Mouse (Mus musculus): ENCODE data around the gene Brms1l.
"Not testable (repeated sequence)": the region's sequence is repeated elsewhere in the genome, so short reads cannot be mapped to it uniquely, and the experiment has no call there.

Brms1l gene

GRCm38 (mm10) chr12:55836199-55836951 lies at the start of gene Brms1l:
Gene Brms1l (plus strand): TSS chr12:55836324.
- DNase-seq = peak; percentile 96 to 99

DNA sequence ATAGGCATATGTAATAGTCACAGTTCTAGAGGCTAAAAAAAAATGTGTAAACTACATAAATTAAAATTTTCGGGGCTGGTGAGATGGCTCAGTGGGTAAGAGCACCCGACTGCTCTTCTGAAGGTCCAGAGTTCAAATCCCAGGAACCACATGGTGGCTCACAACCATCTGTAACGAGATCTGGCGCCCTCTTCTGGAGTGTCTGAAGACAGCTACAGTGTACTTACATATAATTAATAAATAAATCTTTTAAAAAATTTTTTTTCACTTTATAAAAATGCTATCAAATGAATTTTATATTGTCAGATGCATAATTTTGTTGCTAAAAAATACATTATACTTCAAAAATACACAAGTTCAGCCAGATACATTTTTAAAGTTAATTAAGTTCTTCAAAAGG lies 41.6 kb upstream of the Brms1l start:
- DNase-seq = not testable (repeated sequence)

GRCm38 (mm10) chr12:55797103-55797502 lies 39.0 kb upstream of the Brms1l start:
- no peak for DNase-seq

- DNase-seq = no peak
Measured at GRCm38 (mm10) chr12:55798745-55799144, 37.4 kb upstream of the Brms1l start.

DNA sequence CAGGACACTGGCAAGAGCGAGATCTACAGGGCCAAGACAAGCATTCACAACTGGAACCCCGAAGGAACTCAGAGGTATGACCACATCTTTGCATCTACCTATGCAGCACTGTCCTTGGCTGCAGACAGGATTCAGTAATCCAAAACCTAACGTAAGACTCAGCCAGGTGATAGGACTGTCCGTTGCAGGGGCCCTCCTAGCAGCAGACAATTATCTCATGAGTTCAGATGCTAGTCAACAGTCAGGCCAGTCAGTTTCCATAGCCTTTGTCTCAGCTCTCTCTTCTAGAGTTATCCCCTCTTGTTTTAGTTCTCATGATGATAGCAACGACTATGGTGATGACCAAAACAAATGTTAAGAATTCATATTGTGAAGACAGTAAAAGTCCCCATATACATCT lies 36.0 kb upstream of the Brms1l start:
- no peak for DNase-seq

- no peak for DNase-seq
Measured at GRCm38 (mm10) chr12:55801131-55801530, 35.0 kb upstream of the Brms1l start.

DNA sequence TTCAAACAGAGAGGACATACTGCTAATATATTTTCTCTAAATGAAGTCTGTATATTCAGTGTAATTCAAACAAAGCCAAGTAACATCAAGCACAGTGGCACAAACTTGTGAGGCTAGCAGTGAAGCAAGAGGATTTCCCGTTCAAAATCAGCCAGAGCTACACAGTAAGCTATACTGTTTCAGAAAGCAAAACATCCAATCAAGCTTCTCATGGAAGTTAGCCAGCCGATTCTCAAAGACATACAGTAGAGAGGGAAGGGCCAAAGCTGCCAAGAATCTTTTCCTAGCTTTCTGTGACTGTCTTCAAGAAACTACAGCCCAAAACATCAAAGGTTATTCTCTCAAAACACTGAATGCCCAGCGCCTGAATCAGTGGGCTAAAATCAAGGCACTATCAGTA lies 31.1 kb upstream of the Brms1l start:
- peak in 1 of 2 experiments; percentile 13 for DNase-seq

GRCm38 (mm10) chr12:55816488-55816887 lies 19.6 kb upstream of the Brms1l start:
- DNase-seq = no peak

GRCm38 (mm10) chr12:55820119-55820660 lies 15.9 kb upstream of the Brms1l start:
- DNase-seq = peak in 1 of 2 experiments; percentile 54

DNA sequence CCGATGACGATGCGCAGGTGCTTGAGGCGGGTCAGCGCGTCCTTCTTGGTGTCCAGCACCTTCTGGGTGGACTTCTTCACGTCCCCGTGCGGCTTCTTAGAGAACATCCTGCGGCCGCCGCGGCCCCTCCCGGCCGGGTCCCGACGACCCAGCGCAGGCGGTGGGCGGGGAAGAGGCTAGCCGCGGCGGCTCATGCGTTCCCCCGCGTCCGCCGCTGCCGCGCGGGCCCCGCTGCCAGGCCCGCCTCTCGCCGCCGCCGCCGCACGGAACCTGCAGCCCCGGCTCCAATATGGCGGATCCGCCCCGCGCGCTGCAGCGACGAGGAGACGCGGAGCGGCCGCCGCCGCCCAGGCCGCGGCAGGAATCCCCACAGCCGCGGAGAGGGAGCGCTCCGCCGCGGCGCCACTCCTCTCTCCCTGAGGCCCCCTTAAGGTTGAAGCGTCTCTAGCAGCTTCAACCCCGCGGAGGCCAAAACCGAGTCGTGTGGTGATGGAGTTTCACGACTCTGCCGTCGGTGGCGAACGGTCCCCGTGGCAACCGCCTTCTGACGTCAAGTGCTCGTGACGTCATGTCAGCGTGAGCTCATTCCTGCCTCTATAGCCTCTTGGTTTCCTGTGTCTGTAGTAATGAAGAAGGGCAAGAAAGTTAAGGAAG lies 15.3 kb upstream of the Brms1l start, which contains the start of gene Ralgapa1:
Gene Ralgapa1, minus strand, starts transcription at position 507 of the 654 bp plus-strand sequence.
- peak; percentile 95 for DNase-seq

GRCm38 (mm10) chr12:55824027-55824426 lies 12.1 kb upstream of the Brms1l start:
- no peak for DNase-seq

- DNase-seq = no peak
Measured at GRCm38 (mm10) chr12:55825537-55825936, 10.6 kb upstream of the Brms1l start.

- DNase-seq = peak; percentile 82 to 83
Measured at GRCm38 (mm10) chr12:55831101-55831500, 5.0 kb upstream of the Brms1l start.

GRCm38 (mm10) chr12:55832961-55833360 lies 3.2 kb upstream of the Brms1l start:
- DNase-seq = no peak

DNA sequence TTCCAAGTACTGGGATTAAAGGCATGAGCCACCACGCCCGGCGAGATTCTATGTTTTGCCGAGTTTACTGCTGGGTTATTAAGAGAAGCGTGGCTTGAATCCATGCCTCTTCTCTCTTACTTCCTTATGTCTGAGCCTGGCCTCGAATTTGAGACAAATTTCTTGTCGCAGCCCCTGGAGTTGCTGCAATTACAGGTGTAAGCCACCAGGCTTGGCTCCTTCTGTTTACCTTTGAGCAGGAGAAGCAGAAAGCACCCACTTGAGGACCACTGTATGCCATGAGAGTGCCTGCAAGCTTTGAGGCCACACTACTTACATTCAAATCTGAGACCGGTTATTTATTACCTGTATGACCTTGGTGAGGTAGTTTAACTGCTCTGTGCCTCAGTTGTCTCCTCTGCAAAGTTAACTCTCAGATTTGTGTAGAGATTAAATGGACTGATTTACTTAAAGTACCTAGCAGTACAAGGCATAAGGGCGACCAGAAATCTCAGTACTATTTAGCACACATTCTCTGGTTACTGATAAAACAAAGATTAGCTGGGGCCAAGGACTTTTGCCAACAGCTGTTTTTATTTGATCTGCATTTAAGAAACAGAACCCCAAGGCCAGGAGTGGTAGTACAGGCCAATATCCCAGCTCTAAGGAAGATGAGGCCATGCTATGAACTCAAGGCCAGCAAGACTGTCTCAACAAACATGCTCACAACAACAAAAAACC lies 2.1 kb upstream of the Brms1l start:
- DNase-seq = no peak

GRCm38 (mm10) chr12:55834891-55835290 lies 1.2 kb upstream of the Brms1l start:
- no peak for DNase-seq

- DNase-seq = no peak
Measured at GRCm38 (mm10) chr12:55835857-55836198, 296 bp upstream of the Brms1l start.

GRCm38 (mm10) chr12:55837495-55837894 lies 1.4 kb downstream of the Brms1l start:
- no peak for DNase-seq

- peak; percentile 56 to 63 for DNase-seq
Measured at GRCm38 (mm10) chr12:55846741-55847140, 10.6 kb downstream of the Brms1l start.

DNA sequence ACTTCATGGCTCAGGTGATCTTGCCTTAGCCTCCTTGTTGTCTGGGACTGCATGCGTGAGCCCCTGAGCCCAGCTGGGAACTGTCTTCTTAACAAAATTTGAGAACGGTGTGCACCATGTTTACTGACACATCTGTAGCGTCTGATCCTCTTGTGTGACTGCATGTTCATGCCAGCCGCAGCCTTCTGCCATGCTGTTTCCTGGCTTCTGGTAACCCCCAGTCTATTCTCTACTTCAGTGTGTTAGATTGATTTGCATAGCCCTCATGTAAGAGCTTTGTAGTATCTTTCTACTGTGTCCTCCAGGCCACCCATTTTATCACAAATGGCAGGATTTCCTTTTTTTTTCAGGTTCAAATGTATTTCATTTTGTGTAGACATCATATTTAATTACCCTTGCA lies 11.7 kb downstream of the Brms1l start:
- no peak for DNase-seq

- DNase-seq = no peak
Measured at GRCm38 (mm10) chr12:55850650-55851049, 14.5 kb downstream of the Brms1l start.

DNA sequence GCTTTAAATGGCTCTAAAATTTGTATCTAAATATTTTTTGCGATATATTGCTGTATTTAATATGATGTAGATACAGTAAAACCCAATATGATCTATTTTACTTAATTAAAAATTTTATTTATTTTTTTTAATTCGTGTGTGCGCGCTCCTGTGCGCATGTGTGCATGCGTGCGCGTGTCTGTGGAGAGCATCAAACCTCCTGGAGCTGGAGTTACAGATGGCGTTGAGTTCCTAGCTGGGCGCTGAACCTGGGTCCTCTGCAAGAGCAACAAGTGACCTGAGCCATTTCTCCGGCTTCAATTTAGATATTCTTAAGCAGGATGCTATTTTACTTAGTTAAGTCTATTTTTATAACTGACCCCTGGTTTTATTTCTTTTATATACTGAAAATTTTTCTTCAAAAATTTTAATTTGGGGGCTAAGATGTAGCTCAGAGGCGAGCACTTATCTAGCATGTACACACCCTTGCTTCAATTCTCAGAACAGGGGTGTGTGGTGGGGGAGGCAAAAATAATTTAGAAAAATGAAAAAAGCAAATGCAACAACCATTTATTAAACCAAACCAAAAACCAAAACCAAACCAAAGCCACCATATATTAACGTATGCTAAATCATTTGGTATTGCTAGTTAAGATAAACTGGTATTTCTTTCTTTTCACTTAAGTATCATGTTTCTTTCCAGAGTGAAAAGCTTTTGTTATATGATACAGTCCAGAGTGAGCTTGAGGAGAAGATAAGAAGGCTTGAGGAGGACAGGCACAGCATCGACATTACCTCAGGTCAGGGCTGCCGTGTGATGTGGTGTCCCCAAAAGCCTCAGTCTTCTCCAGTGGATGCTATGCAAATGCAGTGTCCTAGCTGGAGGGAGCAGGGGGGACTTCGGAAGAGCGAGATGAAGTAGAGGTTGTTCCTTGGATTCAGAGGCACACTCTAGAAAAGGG lies 23.6 kb downstream of the Brms1l start:
- DNase-seq = no peak
